Mouse (Mus musculus) olfactory bulb, adult 2 months (tissue): Measurements from ENCODE around the gene Nrde2. TPM values are rescaled to one million over a fixed set of nuclear protein-coding genes. Genes with fewer than 3 reads are reported as not detected.
A peak's percentile ranks its signal among the peaks of the same experiment; 100 is the strongest.

Experiments
- H3K27ac ChIP-seq: fragments of 200-500 bp; 2 replicates; pipeline ENCODE4 v1.5.1; 2012; ENCODE audit warnings: low read depth, low read length; ENCODE audit not compliant: insufficient read depth
- H3K4me1 ChIP-seq: fragments of 200-500 bp; 2 replicates; pipeline ENCODE4 v1.6.1; 2012; ENCODE audit warnings: low read length; ENCODE audit not compliant: control insufficient read depth, insufficient read depth
- H3K4me3 ChIP-seq: fragments of 200-500 bp; 2 replicates; pipeline ENCODE4 v1.5.1; 2012; ENCODE audit warnings: mild to moderate bottlenecking, low read depth, low read length, moderate library complexity; ENCODE audit not compliant: insufficient read depth
- CTCF ChIP-seq: fragments of 200-500 bp; IDR thresholded peaks from 2 replicates; pipeline ENCODE4 v1.5.1; 2012; ENCODE audit warnings: low read depth, mild to moderate bottlenecking, low read length, moderate library complexity; ENCODE audit not compliant: insufficient read depth
- POLR2A ChIP-seq: fragments of 200-500 bp; IDR thresholded peaks from 2 replicates; pipeline ENCODE4 v1.6.1; 2012; ENCODE audit warnings: mild to moderate bottlenecking, low read depth, low read length, moderate library complexity; ENCODE audit not compliant: insufficient read depth
- WGBS: fragments of 180-500 bp; shearing (Covaris S2); methylation state at CpG from one replicate; pipeline ENCODE4 v1.1.7; 2018; 5-methylcytosine and 5-hydroxymethylcytosine counted together
- polyA plus RNA-seq: library from polyadenylated mRNA; stranded (reverse); fragments of >200 nt; gene quantifications from 2 replicates; pipeline ENCODE4 v1.2.4, GENCODE M21; 2012; ENCODE audit warnings: low replicate concordance; ENCODE audit not compliant: missing spikeins, insufficient read depth, insufficient read length

Nrde2 gene
- polyA plus RNA-seq, 1 experiment: not detected

GRCm38 (mm10) chr12:100199891-100200644, 40.6 kb upstream of the Nrde2 start:
- Histone ChIP-seq H3K27ac (peak overlapping the region; percentile 95), H3K4me1 (peaks cover 13% of the 10 kb centered on the region), H3K4me3 (peak overlapping the region; percentile 94)
- no peak for TF ChIP-seq CTCF
- peak; percentile 24; the same call in 1 of the 2 replicates for TF ChIP-seq POLR2A
- under 1% methylated on average over 76 of the region's 86 CpGs for WGBS

GRCm38 (mm10) chr12:100198967-100199660, 39.7 kb upstream of the Nrde2 start, which contains the start of gene Calm1:
Gene Calm1 (plus strand): TSS chr12:100199435.
- WGBS: under 1% methylated on average over 58 of the region's 58 CpGs
- Histone ChIP-seq H3K4me1 (peaks cover 11% of the 10 kb centered on the region), H3K27ac (peak within 1 kb of the TSS; percentile 95), H3K4me3 (peak within 1 kb of the TSS; percentile 94)
- TF ChIP-seq CTCF: no peak
- TF ChIP-seq POLR2A: peak; percentile 100

- H3K27ac ChIP-seq: no peak overlapping the region
Measured at GRCm38 (mm10) chr12:100196786-100197185, 37.3 kb upstream of the Nrde2 start.

GRCm38 (mm10) chr12:100194181-100194580, 34.7 kb upstream of the Nrde2 start:
- TF ChIP-seq CTCF: no peak
- TF ChIP-seq POLR2A: no peak
- peaks cover 2% of the 10 kb centered on the region for H3K4me1 ChIP-seq
- 81% methylated on average over 1 of the region's 1 CpGs for WGBS
- no peak overlapping the region for H3K4me3 ChIP-seq
- H3K27ac ChIP-seq: no peak overlapping the region

More at GRCm38 (mm10) chr12:100196786-100197185, 37.3 kb upstream of the Nrde2 start:
- no peak for TF ChIP-seq POLR2A
- no peak for TF ChIP-seq CTCF
- WGBS: 51% methylated on average over 7 of the region's 7 CpGs
- Histone ChIP-seq H3K4me1 (peaks cover 2% of the 10 kb centered on the region), H3K4me3 (no peak overlapping the region)

GRCm38 (mm10) chr12:100190802-100191201, 31.3 kb upstream of the Nrde2 start:
- 92% methylated on average over 6 of the region's 6 CpGs for WGBS
- H3K4me1 ChIP-seq: no peaks in the 10 kb centered on the region
- TF ChIP-seq CTCF: no peak
- no peak for TF ChIP-seq POLR2A
- H3K27ac ChIP-seq: no peak overlapping the region
- no peak overlapping the region for H3K4me3 ChIP-seq

- WGBS: 1% methylated on average over 29 of the region's 29 CpGs
- TF ChIP-seq CTCF (no peak), POLR2A (no peak)
- no peaks in the 10 kb centered on the region; the same call in 1 of the 2 replicates for H3K4me1 ChIP-seq
- H3K4me3 ChIP-seq: peak overlapping the region; percentile 59
- peak overlapping the region; percentile 82 for H3K27ac ChIP-seq
Measured at GRCm38 (mm10) chr12:100187756-100188430, 28.4 kb upstream of the Nrde2 start.

- Histone ChIP-seq H3K4me1 (no peaks in the 10 kb centered on the region; the same call in 1 of the 2 replicates), H3K4me3 (peak overlapping the region; percentile 84), H3K27ac (peak overlapping the region; percentile 99)
- TF ChIP-seq CTCF: no peak
- TF ChIP-seq POLR2A: 0 out of 2 replicates have a peak, but pooled peaks have one; percentile 54
- under 1% methylated on average over 52 of the region's 52 CpGs for WGBS
Measured at GRCm38 (mm10) chr12:100187013-100187755, 27.7 kb upstream of the Nrde2 start.

GRCm38 (mm10) chr12:100186376-100186775, 26.9 kb upstream of the Nrde2 start:
- Histone ChIP-seq H3K4me1 (no peaks in the 10 kb centered on the region; the same call in 1 of the 2 replicates), H3K4me3 (peak overlapping the region; percentile 22; the same call in 1 of the 2 replicates), H3K27ac (peak overlapping the region; percentile 99)
- no peak for TF ChIP-seq CTCF
- TF ChIP-seq POLR2A: no peak
- WGBS: 3% methylated on average over 6 of the region's 6 CpGs
